10 mouse cellular contexts compared by ENCODE assay signal in genomic region chr8:85171291-85171690, GRCm38 (mm10). TPM values are rescaled to one million over a fixed set of nuclear protein-coding genes. Genes with fewer than 3 reads are reported as not detected.
A peak's percentile ranks its signal among the peaks of the same experiment; 100 is the strongest.
DNase-seq lines count a peak whose midpoint lies in the region; ATAC-seq and TF ChIP-seq lines count a peak whose summit lies in the region.
"Had no signal": no experiment of that assay in that cellular context is flagged by ENCODE, and none has a peak within 500 bp of the region (broad histone marks: within the 10 kb centered on the region; RNA-seq: fewer than 3 reads in every experiment).

No protein-coding gene starts in this region.

- 0 out of 2 replicates have a peak, but pooled peaks cover 2% of the 10 kb centered on the region for H3K9me3 ChIP-seq in hindbrain, embryonic 10.5 days
- H3K9me3 ChIP-seq in hindbrain, embryonic 16.5 days (ENCODE audit: control insufficient read depth, low read length): no peaks in the 10 kb centered on the region; the same call in 1 of the 2 replicates
- no peaks in the 10 kb centered on the region for H3K9me3 ChIP-seq in ES-E14 (ENCODE audit: control insufficient read depth, insufficient read depth, low read depth, low read length)
- H3K9me3 ChIP-seq: embryonic facial prominence, embryonic 13.5 days had no signal

- in situ Hi-C loops in ES-E14 (cut with MboI; ENCODE audit: low sequenced_read_pairs in 2 of 2, unreplicated experiment in 2 of 2): no loop called here

- peak; percentile 33 for DNase-seq in hindbrain, embryonic 10.5 days (ENCODE audit: low spot score)
- peak; percentile 33 for DNase-seq in ES-E14 (ENCODE audit: low read depth, low spot score)
- peak; percentile 35 for DNase-seq in c-Kit-positive CD71-negative TER-119-negative erythroid progenitor cells, embryonic 14.5 days (ENCODE audit: low read depth)
- DNase-seq in frontal cortex, postnatal 25 days (ENCODE audit: low spot score in 2 of 2): peak; percentile 10 to 31
- DNase-seq in left cerebral cortex, adult 11 months (ENCODE audit: low spot score): peak; percentile 10
- peak; percentile 48 for DNase-seq in mesoderm, embryonic 11.5 days (ENCODE audit: low read depth, low spot score)
- DNase-seq in urinary bladder, postnatal 25 days (ENCODE audit: low spot score): peak; percentile 26

- no peak overlapping the region for H3K9ac ChIP-seq in hindbrain, embryonic 16.5 days (ENCODE audit: low read depth, low read length)
- no peak overlapping the region for H3K9ac ChIP-seq in ES-E14 (ENCODE audit: insufficient read depth, low read depth, low read length, poor library complexity, severe bottlenecking)
- H3K9ac ChIP-seq: embryonic facial prominence, embryonic 13.5 days had no signal

- H3K4me1 ChIP-seq in hindbrain, embryonic 10.5 days (replicated peaks): no peaks in the 10 kb centered on the region
- no peaks in the 10 kb centered on the region for H3K4me1 ChIP-seq in hindbrain, embryonic 16.5 days (ENCODE audit: control insufficient read depth, insufficient read depth, low read depth, low read length)
- no peaks in the 10 kb centered on the region for H3K4me1 ChIP-seq in ES-E14 (ENCODE audit: control insufficient read depth in 2 of 2, insufficient read depth in 2 of 2, low read length in 2 of 2, poor library complexity in 1 of 2)
- H3K4me1 ChIP-seq: embryonic facial prominence, embryonic 13.5 days had no signal

- WGBS in hindbrain, embryonic 10.5 days: 33% methylated on average over 14 of the region's 14 CpGs
- WGBS in hindbrain, embryonic 16.5 days: 28% methylated on average over 14 of the region's 14 CpGs

- H3K27me3 ChIP-seq in hindbrain, embryonic 10.5 days (ENCODE audit: insufficient read depth, poor library complexity, severe bottlenecking): no peaks in the 10 kb centered on the region
- no peaks in the 10 kb centered on the region for H3K27me3 ChIP-seq in hindbrain, embryonic 16.5 days (replicated peaks; ENCODE audit: control insufficient read depth, insufficient read depth, low read length)
- H3K27me3 ChIP-seq: embryonic facial prominence, embryonic 13.5 days had no signal

- H3K4me3 ChIP-seq in hindbrain, embryonic 10.5 days: no peak overlapping the region
- no peak overlapping the region for H3K4me3 ChIP-seq in hindbrain, embryonic 16.5 days (ENCODE audit: low read length)
- no peak overlapping the region for H3K4me3 ChIP-seq in ES-E14 (ENCODE audit: insufficient read depth in 1 of 2, low read depth in 1 of 2, low read length in 2 of 2, poor library complexity in 1 of 2, severe bottlenecking in 1 of 2)
- H3K4me3 ChIP-seq: embryonic facial prominence, embryonic 13.5 days; megakaryocyte, embryonic 14.5 days had no signal

- no peak for ATAC-seq in hindbrain, embryonic 16.5 days

- H3K27ac ChIP-seq in hindbrain, embryonic 10.5 days: no peak overlapping the region
- H3K27ac ChIP-seq in hindbrain, embryonic 16.5 days (ENCODE audit: low read depth, low read length): no peak overlapping the region
- no peak overlapping the region for H3K27ac ChIP-seq in ES-E14 (ENCODE audit: insufficient read depth, low read depth, low read length, poor library complexity, severe bottlenecking)
- H3K27ac ChIP-seq: embryonic facial prominence, embryonic 13.5 days had no signal

- no peak overlapping the region for H3K4me2 ChIP-seq in hindbrain, embryonic 16.5 days (ENCODE audit: low read length)
- H3K4me2 ChIP-seq: embryonic facial prominence, embryonic 13.5 days had no signal

- H3K36me3 ChIP-seq in hindbrain, embryonic 10.5 days: no peaks in the 10 kb centered on the region
- H3K36me3 ChIP-seq in hindbrain, embryonic 16.5 days (ENCODE audit: control insufficient read depth, insufficient read depth, low read length): no peaks in the 10 kb centered on the region
- no peaks in the 10 kb centered on the region for H3K36me3 ChIP-seq in ES-E14 (ENCODE audit: control insufficient read depth, insufficient read depth, low read length, poor library complexity, severe bottlenecking)
- H3K36me3 ChIP-seq: embryonic facial prominence, embryonic 13.5 days had no signal

TF ChIP-seq in ES-E14, 5 proteins besides CTCF, POLR2A, EP300 and RAD21:
- TF ChIP-seq MAFK (IDR thresholded peaks at IDR 0.05; ENCODE audit: insufficient read depth, low read depth, low read length) (no peak), CHD2 (IDR thresholded peaks at IDR 0.05; ENCODE audit: low read depth, low read length) (no peak), ZC3H11A (IDR thresholded peaks at IDR 0.05; ENCODE audit: borderline replicate concordance, low read depth, low read length) (no peak), ZNF384 (IDR thresholded peaks at IDR 0.05; ENCODE audit: low read depth, low read length) (no peak), HCFC1 (IDR thresholded peaks at IDR 0.05; ENCODE audit: borderline replicate concordance, insufficient read depth, low read length) (no peak)

RNA-seq across cellular contexts. Expression of gene Cks1brt, which starts 19.6 kb away (rescaled TPM):
- polyA plus RNA-seq in hindbrain, embryonic 10.5 days (2016; fragmentation: Nextera tagmentation; extraction: Ambion mirVana): not detected in 2 replicates
- polyA plus RNA-seq in hindbrain, embryonic 16.5 days (2015; fragmentation: Nextera tagmentation; extraction: Ambion mirVana): not detected in 2 replicates
- not detected in 2 replicates for total RNA-seq in ES-E14 (2012; rRNA removed)
- polyA plus RNA-seq: embryonic facial prominence, embryonic 13.5 days had no signal

RNA-seq across cellular contexts. Expression of gene Zfp791, which starts 48.4 kb away (rescaled TPM):
- 0.81 and 1.7 TPM in 2 replicates for polyA plus RNA-seq in hindbrain, embryonic 10.5 days (2016; fragmentation: Nextera tagmentation; extraction: Ambion mirVana)
- 4.3 and 4.6 TPM in 2 replicates for polyA plus RNA-seq in hindbrain, embryonic 16.5 days (2015; fragmentation: Nextera tagmentation; extraction: Ambion mirVana)
- total RNA-seq in ES-E14 (2012; rRNA removed): 0.58 and 1.0 TPM in 2 replicates

RNA-seq across cellular contexts. Expression of gene Olfr371, which starts 54.5 kb away (rescaled TPM):
- not detected in 2 replicates for polyA plus RNA-seq in hindbrain, embryonic 10.5 days (2016; fragmentation: Nextera tagmentation; extraction: Ambion mirVana)
- polyA plus RNA-seq in hindbrain, embryonic 16.5 days (2015; fragmentation: Nextera tagmentation; extraction: Ambion mirVana): not detected in 2 replicates
- total RNA-seq in ES-E14 (2012; rRNA removed): not detected in 2 replicates
- polyA plus RNA-seq: embryonic facial prominence, embryonic 13.5 days had no signal
